Mouse (Mus musculus): ENCODE data around the gene Tekt5. TPM values are rescaled to one million over a fixed set of nuclear protein-coding genes. Genes with fewer than 3 reads are reported as not detected.

Gene Tekt5
- total RNA-seq (2021), result 1 to 10 TPM; 2.0 to 3.3 TPM
- long read RNA-seq, experiment 1, partial matches to known transcripts, result 2 of 7 reads
- long read RNA-seq, experiment 1, other reads (novel, unspliced or antisense), result 4 of 7 reads
- long read RNA-seq, experiment 2, partial matches to known transcripts, result 0 of 6 reads
- long read RNA-seq, experiment 2, other reads (novel, unspliced or antisense), result 5 of 6 reads

- DNase-seq (ENCODE audit: low spot score in 2 of 2), result peak; percentile 40 to 63
Measured at GRCm38 (mm10) chr16:10394699-10395540, at the start of gene Tekt5. Gene Tekt5, minus strand, starts transcription at chr16:10395490.

- DNase-seq (ENCODE audit: low spot score in 2 of 2), result no peak
Measured at GRCm38 (mm10) chr16:10443723-10444122, 48.4 kb upstream of the Tekt5 start.

GRCm38 (mm10) chr16:10441761-10442160, 46.5 kb upstream of the Tekt5 start:
- no peak for DNase-seq (ENCODE audit: low spot score in 2 of 2)

GRCm38 (mm10) chr16:10441328-10441727, 46.0 kb upstream of the Tekt5 start:
- no peak for DNase-seq (ENCODE audit: low spot score in 2 of 2)

GRCm38 (mm10) chr16:10438055-10438454, 42.8 kb upstream of the Tekt5 start:
- DNase-seq (ENCODE audit: low spot score in 2 of 2), result no peak

GRCm38 (mm10) chr16:10436166-10436565, 40.9 kb upstream of the Tekt5 start:
- DNase-seq (ENCODE audit: low spot score in 2 of 2), result no peak

- DNase-seq (ENCODE audit: low spot score in 2 of 2), result no peak
Measured at GRCm38 (mm10) chr16:10433344-10433743, 38.1 kb upstream of the Tekt5 start.

- no peak for DNase-seq (ENCODE audit: low spot score in 2 of 2)
Measured at GRCm38 (mm10) chr16:10432387-10432786, 37.1 kb upstream of the Tekt5 start.

GRCm38 (mm10) chr16:10431911-10432310, 36.6 kb upstream of the Tekt5 start:
- no peak for DNase-seq (ENCODE audit: low spot score in 2 of 2)

- no peak for DNase-seq (ENCODE audit: low spot score in 2 of 2)
Measured at GRCm38 (mm10) chr16:10420447-10421054, 25.3 kb upstream of the Tekt5 start.

GRCm38 (mm10) chr16:10417723-10418259, 22.5 kb upstream of the Tekt5 start:
- DNase-seq (ENCODE audit: low spot score in 2 of 2), result no peak

- DNase-seq (ENCODE audit: low spot score in 2 of 2), result no peak
Measured at GRCm38 (mm10) chr16:10416866-10417265, 21.6 kb upstream of the Tekt5 start.

- DNase-seq (ENCODE audit: low spot score in 2 of 2), result no peak
Measured at GRCm38 (mm10) chr16:10415976-10416375, 20.7 kb upstream of the Tekt5 start.

GRCm38 (mm10) chr16:10411764-10412746, 16.8 kb upstream of the Tekt5 start, which contains the start of gene Nubp1:
Gene Nubp1, plus strand, starts transcription at chr16:10411948.
- peak; percentile 79 to 93 for DNase-seq (ENCODE audit: low spot score in 2 of 2)

- peak; percentile 67 to 78 for DNase-seq (ENCODE audit: low spot score in 2 of 2)
Measured at GRCm38 (mm10) chr16:10399160-10399559, 3.9 kb upstream of the Tekt5 start.

- no peak for DNase-seq (ENCODE audit: low spot score in 2 of 2)
Measured at GRCm38 (mm10) chr16:10398755-10399154, 3.5 kb upstream of the Tekt5 start.

- DNase-seq (ENCODE audit: low spot score in 2 of 2), result no peak
Measured at GRCm38 (mm10) chr16:10392587-10392986, 2.7 kb downstream of the Tekt5 start.

- DNase-seq (ENCODE audit: low spot score in 2 of 2), result no peak
Measured at GRCm38 (mm10) chr16:10388634-10389365, 6.5 kb downstream of the Tekt5 start.

GRCm38 (mm10) chr16:10385261-10385660, 10.0 kb downstream of the Tekt5 start:
- no peak for DNase-seq (ENCODE audit: low spot score in 2 of 2)

- DNase-seq (ENCODE audit: low spot score in 2 of 2), result no peak
Measured at GRCm38 (mm10) chr16:10384544-10384943, 10.7 kb downstream of the Tekt5 start.

Measured in gastrocnemius, postnatal 4 days (tissue).